Mouse (Mus musculus): Measurements from ENCODE around the gene Zkscan16. TPM values are rescaled to one million over a fixed set of nuclear protein-coding genes. Genes with fewer than 3 reads are reported as not detected.
A peak's percentile ranks its signal among the peaks of the same experiment; 100 is the strongest.

Zkscan16 gene
- polyA plus RNA-seq, 1 experiment from 2014 or later = 0.52 TPM

- WGBS = 82% methylated on average over 8 of the region's 8 CpGs
- no peak for ATAC-seq (ENCODE audit: low FRiP score)
- Histone ChIP-seq H3K27ac (no peak overlapping the region), H3K9me3 (no peaks in the 10 kb centered on the region), H3K36me3 (no peaks in the 10 kb centered on the region), H3K9ac (no peak overlapping the region), H3K4me2 (no peak overlapping the region), H3K27me3 (no peaks in the 10 kb centered on the region), H3K4me1 (replicated peaks) (peaks cover 13% of the 10 kb centered on the region), H3K4me3 (no peak overlapping the region)
Observed at GRCm38 (mm10) chr4:58915081-58915826, 28.2 kb upstream of the Zkscan16 start.

- H3K4me3 ChIP-seq = no peak overlapping the region
- H3K4me1 ChIP-seq (replicated peaks) = no peaks in the 10 kb centered on the region
- no peak for ATAC-seq (ENCODE audit: low FRiP score)
- 83% methylated on average over 2 of the region's 2 CpGs for WGBS
- no peak overlapping the region for H3K4me2 ChIP-seq
- H3K27me3 ChIP-seq = no peaks in the 10 kb centered on the region
- H3K36me3 ChIP-seq = no peaks in the 10 kb centered on the region
- H3K9me3 ChIP-seq = peaks cover 9% of the 10 kb centered on the region
- no peak overlapping the region for H3K9ac ChIP-seq
- H3K27ac ChIP-seq = no peak overlapping the region
Observed at GRCm38 (mm10) chr4:58923933-58924332, 19.5 kb upstream of the Zkscan16 start.

- Histone ChIP-seq H3K4me3 (no peak overlapping the region), H3K4me1 (replicated peaks) (no peaks in the 10 kb centered on the region), H3K27me3 (no peaks in the 10 kb centered on the region), H3K9ac (no peak overlapping the region), H3K27ac (no peak overlapping the region), H3K4me2 (no peak overlapping the region), H3K36me3 (no peaks in the 10 kb centered on the region), H3K9me3 (peaks cover 9% of the 10 kb centered on the region)
- 63% methylated on average over 5 of the region's 5 CpGs for WGBS
- ATAC-seq (ENCODE audit: low FRiP score) = no peak
Observed at GRCm38 (mm10) chr4:58925664-58926063, 17.8 kb upstream of the Zkscan16 start.

GRCm38 (mm10) chr4:58926120-58926519 lies 17.3 kb upstream of the Zkscan16 start:
- Histone ChIP-seq H3K27ac (no peak overlapping the region), H3K27me3 (no peaks in the 10 kb centered on the region)
- 46% methylated on average over 2 of the region's 2 CpGs for WGBS

GRCm38 (mm10) chr4:58927661-58928060 lies 15.8 kb upstream of the Zkscan16 start:
- Histone ChIP-seq H3K27ac (no peak overlapping the region), H3K36me3 (no peaks in the 10 kb centered on the region), H3K4me2 (no peak overlapping the region), H3K4me1 (replicated peaks) (no peaks in the 10 kb centered on the region), H3K9ac (no peak overlapping the region), H3K4me3 (no peak overlapping the region), H3K9me3 (peaks cover 9% of the 10 kb centered on the region), H3K27me3 (no peaks in the 10 kb centered on the region)
- no peak for ATAC-seq (ENCODE audit: low FRiP score)
- 69% methylated on average over 3 of the region's 3 CpGs for WGBS

More at GRCm38 (mm10) chr4:58926120-58926519, 17.3 kb upstream of the Zkscan16 start:
- Histone ChIP-seq H3K9me3 (peaks cover 9% of the 10 kb centered on the region), H3K36me3 (no peaks in the 10 kb centered on the region), H3K9ac (no peak overlapping the region), H3K4me1 (replicated peaks) (no peaks in the 10 kb centered on the region), H3K4me3 (no peak overlapping the region), H3K4me2 (no peak overlapping the region)
- no peak for ATAC-seq (ENCODE audit: low FRiP score)

- no peak for ATAC-seq (ENCODE audit: low FRiP score)
- no peak overlapping the region for H3K9ac ChIP-seq
- no peak overlapping the region for H3K27ac ChIP-seq
- no peak overlapping the region for H3K4me2 ChIP-seq
- H3K4me1 ChIP-seq (replicated peaks) = 0 out of 2 replicates have a peak, but pooled peaks cover 5% of the 10 kb centered on the region
- H3K9me3 ChIP-seq = no peaks in the 10 kb centered on the region
- no peaks in the 10 kb centered on the region for H3K27me3 ChIP-seq
- WGBS = 89% methylated on average over 6 of the region's 6 CpGs
- no peaks in the 10 kb centered on the region for H3K36me3 ChIP-seq
- H3K4me3 ChIP-seq = no peak overlapping the region
Observed at GRCm38 (mm10) chr4:58932541-58932940, 10.9 kb upstream of the Zkscan16 start.

GRCm38 (mm10) chr4:58934308-58934707 lies 9.1 kb upstream of the Zkscan16 start:
- Histone ChIP-seq H3K9me3 (no peaks in the 10 kb centered on the region), H3K27me3 (no peaks in the 10 kb centered on the region), H3K36me3 (no peaks in the 10 kb centered on the region), H3K9ac (no peak overlapping the region), H3K4me2 (no peak overlapping the region), H3K4me3 (no peak overlapping the region), H3K4me1 (replicated peaks) (0 out of 2 replicates have a peak, but pooled peaks cover 5% of the 10 kb centered on the region), H3K27ac (no peak overlapping the region)
- WGBS = 80% methylated on average over 4 of the region's 4 CpGs
- no peak for ATAC-seq (ENCODE audit: low FRiP score)

GRCm38 (mm10) chr4:58934746-58935476 lies 8.5 kb upstream of the Zkscan16 start:
- H3K4me2 ChIP-seq = no peak overlapping the region
- peak; percentile 74 for ATAC-seq (ENCODE audit: low FRiP score)
- H3K4me3 ChIP-seq = no peak overlapping the region
- H3K4me1 ChIP-seq (replicated peaks) = 0 out of 2 replicates have a peak, but pooled peaks cover 5% of the 10 kb centered on the region
- 51% methylated on average over 15 of the region's 15 CpGs for WGBS
- H3K27me3 ChIP-seq = no peaks in the 10 kb centered on the region
- no peaks in the 10 kb centered on the region for H3K9me3 ChIP-seq
- H3K27ac ChIP-seq = no peak overlapping the region
- H3K36me3 ChIP-seq = no peaks in the 10 kb centered on the region
- no peak overlapping the region for H3K9ac ChIP-seq

- no peaks in the 10 kb centered on the region for H3K36me3 ChIP-seq
- ATAC-seq (ENCODE audit: low FRiP score) = no peak
- no peak overlapping the region for H3K4me2 ChIP-seq
- no peaks in the 10 kb centered on the region for H3K27me3 ChIP-seq
- H3K9ac ChIP-seq = no peak overlapping the region
- H3K4me1 ChIP-seq (replicated peaks) = 0 out of 2 replicates have a peak, but pooled peaks cover 5% of the 10 kb centered on the region
- 46% methylated on average over 3 of the region's 3 CpGs for WGBS
- no peak overlapping the region for H3K27ac ChIP-seq
- no peaks in the 10 kb centered on the region for H3K9me3 ChIP-seq
- H3K4me3 ChIP-seq = no peak overlapping the region
Observed at GRCm38 (mm10) chr4:58935846-58936245, 7.6 kb upstream of the Zkscan16 start.

GRCm38 (mm10) chr4:58941638-58942037 lies 1.8 kb upstream of the Zkscan16 start:
- no peaks in the 10 kb centered on the region for H3K9me3 ChIP-seq
- no peak overlapping the region for H3K27ac ChIP-seq
- H3K4me1 ChIP-seq (replicated peaks) = peaks cover 14% of the 10 kb centered on the region
- no peak for ATAC-seq (ENCODE audit: low FRiP score)
- no peak overlapping the region for H3K4me3 ChIP-seq
- 0 out of 2 replicates have a peak, but pooled peaks cover 6% of the 10 kb centered on the region for H3K27me3 ChIP-seq
- no peak overlapping the region for H3K4me2 ChIP-seq
- H3K36me3 ChIP-seq = no peaks in the 10 kb centered on the region
- H3K9ac ChIP-seq = no peak overlapping the region

GRCm38 (mm10) chr4:58942942-58943341 lies 486 bp upstream of the Zkscan16 start:
- peaks cover 14% of the 10 kb centered on the region for H3K4me1 ChIP-seq (replicated peaks)
- H3K4me3 ChIP-seq = peak overlapping the region; percentile 57
- H3K36me3 ChIP-seq = no peaks in the 10 kb centered on the region
- peak overlapping the region; percentile 82 for H3K4me2 ChIP-seq
- peak; percentile 47 for ATAC-seq (ENCODE audit: low FRiP score)
- 82% methylated on average over 4 of the region's 4 CpGs for WGBS
- no peaks in the 10 kb centered on the region for H3K9me3 ChIP-seq
- H3K27ac ChIP-seq = peak overlapping the region; percentile 45; the same call in 1 of the 2 replicates
- H3K27me3 ChIP-seq = 0 out of 2 replicates have a peak, but pooled peaks cover 6% of the 10 kb centered on the region
- peak overlapping the region; percentile 74 for H3K9ac ChIP-seq

- H3K4me3 ChIP-seq = peak overlapping the region; percentile 57
- peaks cover 14% of the 10 kb centered on the region for H3K4me1 ChIP-seq (replicated peaks)
- peak overlapping the region; percentile 82 for H3K4me2 ChIP-seq
- no peaks in the 10 kb centered on the region for H3K9me3 ChIP-seq
- WGBS = 22% methylated on average over 6 of the region's 6 CpGs
- H3K9ac ChIP-seq = peak overlapping the region; percentile 74
- no peak for ATAC-seq (ENCODE audit: low FRiP score)
- 0 out of 2 replicates have a peak, but pooled peaks cover 6% of the 10 kb centered on the region for H3K27me3 ChIP-seq
- H3K36me3 ChIP-seq = no peaks in the 10 kb centered on the region
- H3K27ac ChIP-seq = no peak overlapping the region
Observed at GRCm38 (mm10) chr4:58944206-58944553, 752 bp downstream of the Zkscan16 start.
